Mouse (Mus musculus): ENCODE measurements around the gene Gse1. TPM values are rescaled to one million over a fixed set of nuclear protein-coding genes. Genes with fewer than 3 reads are reported as not detected.

The Gse1 gene
- polyA plus RNA-seq, 1 experiment from 2014 or later, result 9.6 TPM

DNA sequence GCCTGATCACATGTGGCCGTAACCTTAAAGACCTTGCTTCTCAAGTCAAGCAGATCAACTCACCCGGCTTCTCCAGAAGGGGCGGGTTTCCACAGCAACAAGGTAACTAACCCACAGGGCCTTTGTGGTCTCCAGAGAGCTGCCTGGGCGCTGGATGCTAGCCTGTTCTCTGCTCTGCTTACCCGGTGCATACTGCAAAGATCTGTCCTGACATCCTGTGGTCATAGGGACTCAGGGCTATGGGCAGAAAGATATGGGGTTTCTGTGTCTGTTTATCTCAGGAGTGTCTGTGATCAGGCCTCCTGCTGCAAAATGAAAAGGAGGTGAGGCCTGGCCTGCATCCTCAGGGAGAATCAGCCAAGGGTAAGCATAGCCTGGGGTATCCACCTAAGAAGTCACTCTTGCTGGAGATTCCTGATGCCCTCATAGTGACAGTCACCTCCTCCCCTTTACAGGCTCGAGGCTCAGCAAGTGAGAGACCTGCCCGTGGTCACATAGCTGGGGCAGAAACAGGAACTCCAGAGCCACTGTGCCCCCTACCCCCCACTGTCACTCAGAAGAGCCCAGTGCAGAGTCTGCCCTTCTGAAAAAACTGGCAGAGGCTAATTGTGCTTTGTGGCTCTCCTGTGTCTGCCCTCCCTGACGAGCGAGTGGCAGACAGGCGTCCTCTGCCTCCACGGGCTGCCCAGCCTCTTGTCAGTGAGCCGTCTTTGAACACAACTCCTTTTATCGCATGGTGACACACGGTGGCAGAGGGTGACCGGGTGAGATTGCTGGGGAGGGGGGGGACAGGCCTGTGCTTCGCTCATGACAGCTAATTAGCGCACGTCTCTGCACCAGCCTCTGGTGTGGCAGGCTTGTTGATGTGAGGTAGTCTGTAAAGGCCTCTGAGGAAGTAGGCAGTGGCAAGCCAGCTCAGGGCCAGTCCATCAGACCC, 65.4 kb downstream of the Gse1 start:
- WGBS, result 58% methylated on average over 18 of the region's 18 CpGs
- H3K4me3 ChIP-seq, result no peak overlapping the region
- ATAC-seq (ENCODE audit: borderline replicate concordance, extremely low read depth, low FRiP score, low TSS enrichment), result no peak
- H3K9me3 ChIP-seq, result no peaks in the 10 kb centered on the region
- H3K27me3 ChIP-seq, result no peaks in the 10 kb centered on the region
- H3K9ac ChIP-seq, result no peak overlapping the region
- H3K4me2 ChIP-seq, result no peak overlapping the region
- peaks cover 84% of the 10 kb centered on the region for H3K4me1 ChIP-seq
- H3K27ac ChIP-seq, result no peak overlapping the region
- H3K36me3 ChIP-seq, result no peaks in the 10 kb centered on the region

DNA sequence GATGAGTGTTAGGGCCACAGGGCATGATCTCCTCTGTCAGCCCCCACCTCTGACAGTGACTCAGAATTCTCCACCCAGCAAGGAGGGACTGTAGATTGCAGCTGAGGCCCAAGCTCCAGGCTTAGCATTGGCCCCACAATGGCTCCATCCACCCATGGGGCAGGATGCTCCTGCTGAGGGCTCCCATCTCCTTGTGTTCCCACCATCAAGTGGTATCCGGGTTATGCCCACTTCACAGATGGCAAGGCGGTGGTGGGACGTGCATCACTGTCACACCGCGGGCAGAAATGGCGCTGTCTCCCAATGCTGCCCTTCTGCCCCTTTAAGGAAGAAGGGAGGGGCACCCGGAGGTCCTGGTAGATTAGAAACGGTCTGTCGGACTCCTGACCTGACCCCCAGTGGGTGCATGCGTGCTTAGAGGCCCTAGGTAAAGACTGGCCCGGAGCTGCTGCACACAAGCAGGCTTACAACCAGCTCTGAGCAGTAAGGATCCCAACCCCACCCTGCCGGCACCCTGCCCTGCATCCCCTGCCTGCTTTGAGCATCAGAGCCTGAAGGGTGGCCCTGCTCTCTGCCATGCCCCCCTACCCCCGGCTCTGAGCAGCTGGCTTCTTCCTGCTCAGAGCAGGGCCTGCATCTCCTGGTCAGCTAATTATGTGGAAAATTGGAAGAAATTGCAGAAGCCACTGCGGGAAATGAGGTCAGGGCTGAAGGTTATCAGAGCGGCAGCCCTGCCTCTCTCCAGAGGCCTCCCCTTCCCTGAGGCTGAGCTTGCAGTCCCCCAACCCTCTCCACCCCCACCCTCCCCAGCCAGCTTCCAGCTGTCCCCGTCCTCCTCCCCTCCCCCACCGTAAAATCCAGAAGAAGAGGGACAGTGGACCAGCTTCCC, 67.0 kb downstream of the Gse1 start:
- WGBS, result 38% methylated on average over 16 of the region's 17 CpGs
- 0 out of 2 replicates have a peak overlapping the region, but pooled peaks have one; percentile 17 for H3K27ac ChIP-seq

DNA sequence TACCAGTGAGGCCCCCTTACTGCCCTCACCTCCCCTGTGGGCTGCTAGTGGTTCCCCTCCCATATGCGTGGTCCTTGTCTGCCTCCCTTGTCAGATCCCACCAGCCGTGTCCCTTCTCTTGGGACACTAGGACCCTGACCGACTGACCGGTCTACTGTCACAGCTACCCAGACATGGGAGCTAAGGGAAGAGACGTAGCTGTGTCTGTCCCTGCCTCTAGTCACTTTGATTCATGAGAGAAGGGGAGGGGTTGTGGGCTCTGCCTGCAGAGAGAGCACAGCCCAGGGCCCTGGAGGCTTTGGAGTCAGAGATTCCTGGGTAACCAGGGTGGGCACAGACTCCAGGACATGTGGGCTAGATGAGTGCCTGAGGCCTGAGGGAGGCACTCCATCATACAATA, 68.7 kb downstream of the Gse1 start:
- no peaks in the 10 kb centered on the region for H3K36me3 ChIP-seq
- no peak overlapping the region for H3K4me2 ChIP-seq
- H3K9ac ChIP-seq, result no peak overlapping the region
- H3K4me1 ChIP-seq, result peaks cover 81% of the 10 kb centered on the region
- ATAC-seq (ENCODE audit: borderline replicate concordance, extremely low read depth, low FRiP score, low TSS enrichment), result no peak
- 49% methylated on average over 5 of the region's 5 CpGs for WGBS
- no peak overlapping the region for H3K27ac ChIP-seq
- no peak overlapping the region for H3K4me3 ChIP-seq
- H3K27me3 ChIP-seq, result no peaks in the 10 kb centered on the region
- no peaks in the 10 kb centered on the region for H3K9me3 ChIP-seq

More for the DNA sequence above, 67.0 kb downstream of the Gse1 start:
- Histone ChIP-seq H3K9me3 (no peaks in the 10 kb centered on the region), H3K4me1 (peaks cover 79% of the 10 kb centered on the region), H3K4me2 (peak overlapping the region; percentile 7; the same call in 1 of the 2 replicates), H3K4me3 (no peak overlapping the region), H3K36me3 (no peaks in the 10 kb centered on the region), H3K27me3 (no peaks in the 10 kb centered on the region), H3K9ac (no peak overlapping the region)
- 0 out of 2 replicates have a peak, but pooled peaks have one; percentile 23 for ATAC-seq (ENCODE audit: borderline replicate concordance, extremely low read depth, low FRiP score, low TSS enrichment)

DNA sequence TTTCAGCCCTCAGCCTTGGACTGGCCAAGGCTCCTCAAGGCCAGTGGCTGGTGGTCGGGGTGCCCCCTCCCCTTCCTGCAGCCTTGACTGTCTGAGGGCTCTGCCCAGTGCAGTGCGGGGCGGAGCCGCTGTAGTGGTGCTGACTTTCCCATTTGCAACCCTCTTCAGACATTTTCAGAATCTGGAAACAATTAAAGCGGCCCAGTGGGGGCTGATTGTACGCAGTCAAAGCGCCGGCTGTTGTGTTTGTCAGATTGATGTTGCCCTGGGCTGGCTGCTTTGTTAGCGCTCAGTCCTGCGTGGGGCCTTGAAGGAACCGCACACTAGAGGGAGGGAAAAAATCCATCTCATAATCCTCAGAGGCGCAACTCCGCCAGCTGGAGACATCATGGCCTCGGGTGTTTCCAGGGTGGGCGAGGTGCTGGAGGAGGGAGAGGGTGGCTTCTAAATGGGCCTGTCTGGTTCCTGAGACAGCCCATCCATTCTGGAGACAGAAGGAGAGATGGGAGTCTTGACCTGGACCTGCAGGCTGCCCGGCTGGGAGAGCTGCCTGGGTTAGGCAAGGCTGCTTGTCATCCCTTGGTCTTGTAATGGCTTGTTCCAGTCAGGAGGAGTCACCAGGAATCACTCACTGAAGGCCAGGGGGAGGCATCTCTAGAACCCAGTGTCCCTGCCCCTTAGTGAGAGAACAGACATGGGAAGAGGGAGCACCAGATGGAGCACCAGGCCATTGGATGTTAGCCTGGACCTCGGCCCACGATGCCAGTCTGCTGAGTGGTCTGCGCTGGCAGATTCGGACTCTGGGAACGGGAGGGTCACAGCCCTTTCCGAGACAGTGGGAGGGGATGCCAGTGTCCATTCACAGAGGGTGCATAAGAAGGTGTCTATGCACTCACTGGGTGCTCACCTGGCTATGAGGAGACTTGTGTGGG, 70.6 kb downstream of the Gse1 start:
- H3K27ac ChIP-seq, result peak overlapping the region; percentile 47
- H3K36me3 ChIP-seq, result no peaks in the 10 kb centered on the region
- H3K9ac ChIP-seq, result no peak overlapping the region
- H3K27me3 ChIP-seq, result no peaks in the 10 kb centered on the region
- H3K4me2 ChIP-seq, result no peak overlapping the region
- WGBS, result 53% methylated on average over 22 of the region's 22 CpGs
- H3K4me1 ChIP-seq, result peaks cover 63% of the 10 kb centered on the region
- ATAC-seq (ENCODE audit: borderline replicate concordance, extremely low read depth, low FRiP score, low TSS enrichment), result no peak
- H3K9me3 ChIP-seq, result no peaks in the 10 kb centered on the region
- H3K4me3 ChIP-seq, result no peak overlapping the region

DNA sequence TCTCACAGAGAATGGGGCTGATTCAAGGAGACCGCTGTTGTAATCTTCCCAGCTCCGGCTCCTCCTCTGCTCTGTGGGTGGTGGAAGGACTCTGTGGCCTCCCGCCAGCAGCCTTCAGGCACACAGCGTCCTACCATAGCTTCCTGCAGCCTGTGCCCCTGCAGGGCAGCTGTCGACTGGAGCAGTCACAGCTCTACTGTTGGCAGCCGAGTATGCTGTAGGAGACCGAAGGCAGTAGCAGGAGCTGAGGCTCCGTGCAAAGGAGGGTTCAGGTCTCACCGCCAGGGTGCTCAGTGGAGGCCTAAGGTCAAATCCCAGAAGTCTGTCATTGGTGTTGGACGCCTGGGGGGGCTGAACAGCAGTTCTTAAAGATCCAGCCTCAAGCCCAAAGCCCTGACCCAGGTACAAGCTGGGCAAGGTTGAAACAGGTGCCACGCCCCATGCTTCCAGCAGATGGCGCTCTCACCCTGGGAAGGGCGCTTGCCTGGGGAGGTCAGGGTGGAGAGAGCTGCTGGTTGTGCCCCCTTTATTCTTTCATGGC, 72.4 kb downstream of the Gse1 start:
- Histone ChIP-seq H3K4me3 (no peak overlapping the region), H3K36me3 (no peaks in the 10 kb centered on the region), H3K9me3 (no peaks in the 10 kb centered on the region), H3K9ac (no peak overlapping the region), H3K27me3 (no peaks in the 10 kb centered on the region), H3K4me1 (peaks cover 59% of the 10 kb centered on the region), H3K4me2 (peak overlapping the region; percentile 38), H3K27ac (peak overlapping the region; percentile 56)
- ATAC-seq (ENCODE audit: borderline replicate concordance, extremely low read depth, low FRiP score, low TSS enrichment), result peak; percentile 77; the same call in 1 of the 2 replicates
- 5% methylated on average over 13 of the region's 13 CpGs for WGBS

DNA sequence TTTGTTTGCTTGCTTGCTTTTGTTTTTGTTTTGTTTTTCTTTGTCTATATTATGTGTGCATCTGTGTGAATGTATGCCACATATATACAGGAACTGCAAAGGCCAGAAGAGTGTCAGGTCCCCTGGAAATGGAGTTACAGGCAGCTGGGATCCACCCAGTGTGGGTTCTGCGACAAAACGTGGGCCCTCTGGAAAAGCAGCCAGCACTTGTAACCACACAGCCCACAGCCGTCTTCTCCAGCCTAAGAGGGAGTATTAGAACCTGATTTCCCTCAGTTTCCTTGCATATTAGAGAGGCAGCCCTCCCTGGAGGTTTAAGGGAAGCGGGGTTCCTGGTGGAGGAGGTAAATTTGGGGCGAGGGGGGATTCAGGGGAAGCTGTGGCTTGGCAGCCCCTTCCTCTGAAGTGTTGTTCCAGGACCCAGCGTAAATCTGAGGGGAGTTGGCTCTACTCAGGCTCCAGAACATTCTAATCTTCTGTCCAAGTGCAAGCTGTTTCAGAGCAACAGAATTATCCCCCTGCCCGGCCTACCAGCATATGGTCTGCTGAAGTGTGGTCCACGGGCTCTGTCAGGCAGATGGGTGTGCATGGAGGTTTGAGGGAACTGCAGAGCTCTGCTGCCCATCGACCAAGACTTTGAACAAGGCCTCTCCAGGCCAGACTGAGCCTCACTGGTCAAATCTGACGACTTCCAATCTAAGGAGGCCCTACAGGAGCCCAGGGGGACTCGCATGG, 74.9 kb downstream of the Gse1 start:
- H3K4me2 ChIP-seq, result no peak overlapping the region

DNA sequence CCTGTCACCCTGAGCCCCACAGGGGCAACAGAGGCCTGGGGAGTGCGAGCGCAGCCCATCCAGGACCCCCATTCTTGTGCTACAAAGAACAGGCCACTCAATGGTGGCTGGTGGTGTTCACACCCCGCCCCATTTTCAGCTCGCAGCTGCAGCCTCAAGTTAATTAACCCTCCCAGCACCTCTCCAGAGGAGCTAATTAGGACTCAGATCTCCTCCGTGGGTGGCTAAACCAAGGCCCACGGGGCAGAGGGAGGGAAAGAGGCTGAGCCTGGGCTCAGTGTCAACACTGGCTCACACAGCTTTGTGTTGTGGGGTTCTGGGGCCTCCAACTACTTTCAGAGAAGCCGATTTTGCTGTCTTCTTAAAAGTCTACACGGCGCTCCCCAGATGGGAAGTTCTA, 75.8 kb downstream of the Gse1 start:
- Histone ChIP-seq H3K27me3 (0 out of 2 replicates have a peak, but pooled peaks cover 8% of the 10 kb centered on the region), H3K4me2 (no peak overlapping the region), H3K36me3 (no peaks in the 10 kb centered on the region), H3K9me3 (no peaks in the 10 kb centered on the region), H3K4me1 (peaks cover 52% of the 10 kb centered on the region), H3K9ac (no peak overlapping the region), H3K4me3 (no peak overlapping the region), H3K27ac (no peak overlapping the region)
- 60% methylated on average over 9 of the region's 9 CpGs for WGBS
- ATAC-seq (ENCODE audit: borderline replicate concordance, extremely low read depth, low FRiP score, low TSS enrichment), result no peak

More for the DNA sequence above, 74.9 kb downstream of the Gse1 start:
- Histone ChIP-seq H3K4me1 (peaks cover 52% of the 10 kb centered on the region), H3K36me3 (no peaks in the 10 kb centered on the region), H3K27me3 (0 out of 2 replicates have a peak, but pooled peaks cover 7% of the 10 kb centered on the region), H3K9ac (no peak overlapping the region), H3K4me3 (no peak overlapping the region), H3K9me3 (no peaks in the 10 kb centered on the region), H3K27ac (peak overlapping the region; percentile 8; the same call in 1 of the 2 replicates)
- ATAC-seq (ENCODE audit: borderline replicate concordance, extremely low read depth, low FRiP score, low TSS enrichment), result no peak
- 73% methylated on average over 11 of the region's 11 CpGs for WGBS

DNA sequence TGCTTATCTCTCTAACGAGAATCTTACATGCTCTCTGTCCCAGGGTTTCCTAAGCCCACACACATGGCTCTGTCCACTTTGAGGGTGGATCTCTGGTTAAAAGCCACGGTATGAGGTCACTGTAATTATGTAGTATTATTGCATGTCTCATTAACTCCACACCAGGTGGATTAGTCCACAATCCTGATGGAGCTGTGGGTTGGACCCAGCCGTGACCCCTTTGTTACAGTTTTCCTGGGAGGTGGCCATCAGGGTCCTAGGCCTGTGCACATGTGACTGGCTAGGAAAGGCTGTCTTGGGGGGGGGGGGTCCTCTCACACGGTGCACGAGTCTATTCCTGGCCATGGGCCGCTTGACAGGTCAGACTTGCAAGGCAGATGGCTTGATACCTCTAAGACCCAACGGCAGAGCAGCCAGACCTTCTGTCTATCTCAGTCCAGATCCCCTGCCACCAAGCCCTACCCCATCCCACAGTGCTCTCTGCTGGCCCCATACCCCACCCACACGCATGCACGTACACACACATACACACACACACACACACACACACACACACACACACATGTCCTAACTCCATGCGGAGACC, 77.6 kb downstream of the Gse1 start:
- WGBS, result 81% methylated on average over 10 of the region's 10 CpGs
- Histone ChIP-seq H3K27me3 (0 out of 2 replicates have a peak, but pooled peaks cover 8% of the 10 kb centered on the region), H3K36me3 (no peaks in the 10 kb centered on the region), H3K4me2 (no peak overlapping the region), H3K4me1 (peaks cover 55% of the 10 kb centered on the region), H3K9me3 (no peaks in the 10 kb centered on the region), H3K9ac (no peak overlapping the region), H3K4me3 (no peak overlapping the region), H3K27ac (no peak overlapping the region)
- no peak for ATAC-seq (ENCODE audit: borderline replicate concordance, extremely low read depth, low FRiP score, low TSS enrichment)

DNA sequence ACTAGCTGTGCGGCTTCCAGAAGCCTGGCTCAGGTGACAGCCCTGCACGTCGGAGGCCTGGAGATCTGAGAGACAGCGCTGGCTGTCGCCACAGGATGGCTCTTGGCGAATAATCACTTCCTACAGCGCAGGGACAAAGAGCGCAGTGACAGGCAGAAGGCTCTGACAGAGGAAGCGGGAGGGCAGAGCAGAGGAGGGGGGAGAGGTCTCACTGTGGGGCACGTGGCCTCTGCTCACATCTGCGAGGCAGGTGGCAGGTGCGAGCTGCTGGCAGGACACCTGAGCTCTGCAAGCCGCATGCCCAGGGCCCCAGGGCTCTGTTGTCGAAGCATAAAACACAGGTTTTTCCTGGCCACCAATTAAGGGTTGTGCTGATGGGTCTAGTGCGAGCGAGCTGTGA, 78.8 kb downstream of the Gse1 start:
- no peak for ATAC-seq (ENCODE audit: borderline replicate concordance, extremely low read depth, low FRiP score, low TSS enrichment)
- Histone ChIP-seq H3K36me3 (no peaks in the 10 kb centered on the region), H3K27me3 (0 out of 2 replicates have a peak, but pooled peaks cover 8% of the 10 kb centered on the region), H3K27ac (no peak overlapping the region), H3K9ac (no peak overlapping the region), H3K4me3 (no peak overlapping the region), H3K4me2 (peak overlapping the region; percentile 0; the same call in 1 of the 2 replicates), H3K9me3 (no peaks in the 10 kb centered on the region), H3K4me1 (peaks cover 48% of the 10 kb centered on the region)
- WGBS, result 26% methylated on average over 16 of the region's 16 CpGs

DNA sequence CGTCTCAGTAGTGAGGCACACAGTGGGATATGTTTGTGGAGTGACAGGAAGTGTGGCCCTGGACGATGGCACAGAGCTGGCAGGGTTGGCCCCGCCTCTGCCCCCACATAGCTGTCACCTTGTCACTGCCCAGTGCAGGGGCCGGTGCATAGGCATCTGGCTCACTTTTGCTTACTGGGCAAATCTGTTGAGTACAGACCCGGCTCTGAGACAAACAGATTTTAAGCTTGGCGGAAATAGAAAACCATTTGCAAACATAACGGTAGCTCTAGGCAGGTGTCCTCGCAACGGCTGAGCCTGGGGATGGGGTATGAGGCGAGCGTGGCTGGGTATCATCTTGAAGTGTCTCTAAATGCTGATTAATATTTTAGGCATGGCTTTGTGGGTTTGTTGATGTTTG, 79.3 kb downstream of the Gse1 start:
- H3K9me3 ChIP-seq, result no peaks in the 10 kb centered on the region
- H3K27me3 ChIP-seq, result 0 out of 2 replicates have a peak, but pooled peaks cover 8% of the 10 kb centered on the region
- H3K36me3 ChIP-seq, result no peaks in the 10 kb centered on the region
- no peak overlapping the region for H3K9ac ChIP-seq
- no peak overlapping the region for H3K4me2 ChIP-seq
- no peak overlapping the region for H3K4me3 ChIP-seq
- H3K27ac ChIP-seq, result no peak overlapping the region
- ATAC-seq (ENCODE audit: borderline replicate concordance, extremely low read depth, low FRiP score, low TSS enrichment), result no peak
- 47% methylated on average over 11 of the region's 11 CpGs for WGBS
- peaks cover 48% of the 10 kb centered on the region for H3K4me1 ChIP-seq

Data from lung, embryonic 15.5 days (tissue).